Mouse (Mus musculus): ENCODE measurements around the gene H2-K1.

DNA sequence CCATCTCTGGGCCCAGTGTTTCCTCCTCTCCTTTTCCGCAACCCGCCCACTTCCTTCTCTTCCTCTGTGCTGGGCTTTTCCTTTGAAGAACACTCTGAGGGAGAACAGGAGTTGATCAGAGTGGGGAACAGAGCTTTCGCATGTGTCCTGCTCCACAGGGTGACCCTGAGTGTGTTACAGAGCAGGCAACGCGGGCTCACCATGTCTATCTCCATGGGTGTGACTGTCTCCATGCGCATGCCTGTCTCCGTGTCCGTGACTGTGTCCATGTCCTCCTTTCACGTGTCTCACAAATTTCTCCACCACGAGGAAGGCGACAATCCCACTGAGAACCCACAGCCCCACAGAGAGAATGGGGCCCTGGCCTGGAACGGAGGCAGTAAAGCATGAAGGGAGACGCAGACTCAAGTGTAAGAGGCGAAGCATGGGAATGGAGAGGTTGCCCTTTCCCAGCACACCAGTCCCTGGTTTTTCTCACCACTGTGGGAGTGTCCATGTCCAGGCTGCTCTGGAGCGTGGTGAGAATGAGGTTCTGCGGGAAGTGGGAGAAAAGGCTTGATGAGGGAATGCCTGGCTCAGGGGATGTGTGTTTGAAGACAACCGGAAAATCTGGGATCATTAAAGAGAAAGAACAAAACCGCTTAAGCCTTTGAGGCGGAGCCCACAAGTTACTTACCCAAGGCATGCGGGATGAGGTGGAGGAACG, 29.9 kb upstream of the H2-K1 start:
- TF ChIP-seq POLR2A (IDR thresholded peaks at IDR 0.05; ENCODE audit: low read depth, low read length) (no peak), CTCF (IDR thresholded peaks at IDR 0.05; ENCODE audit: extremely low read depth, insufficient read depth, insufficient read length, insufficient replicate concordance) (no peak)

All from spleen, adult 2 months (tissue).